Mouse (Mus musculus) lung, adult 2 months (tissue): ENCODE measurements around the gene Fyb2.

Source experiments
- CTCF ChIP-seq: fragments of 200-500 bp; IDR thresholded peaks from 2 replicates; pipeline ENCODE4 v1.5.1; 2011; ENCODE audit warnings: mild to moderate bottlenecking, low read length, control low read depth; ENCODE audit not compliant: insufficient read depth
- POLR2A ChIP-seq: fragments of 200-500 bp; IDR thresholded peaks from 2 replicates; pipeline ENCODE4 v1.6.1; 2011; ENCODE audit warnings: low read depth, mild to moderate bottlenecking, control low read depth, low read length, borderline replicate concordance; ENCODE audit errors: extremely low read depth

DNA sequence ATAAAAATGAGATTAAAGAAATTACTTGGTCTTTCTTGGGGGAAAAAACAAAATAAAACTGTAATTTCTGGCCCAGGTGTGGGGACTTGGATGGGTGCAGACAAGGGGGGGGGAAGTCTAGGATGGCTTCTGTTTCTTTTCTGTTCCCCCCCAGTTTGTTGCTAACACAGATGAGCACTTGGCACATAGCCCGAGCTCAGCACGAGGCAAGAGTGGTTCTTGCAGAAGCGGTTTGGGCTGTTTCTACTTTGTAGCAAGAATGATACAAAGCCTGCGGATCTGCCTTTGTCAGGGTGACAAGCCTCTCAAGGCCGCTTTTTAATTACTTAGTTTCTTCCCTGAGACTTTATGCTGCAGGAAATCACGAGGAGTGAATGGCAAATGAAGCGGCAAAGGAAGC lies 43.4 kb downstream of the Fyb2 start:
- TF ChIP-seq CTCF (no peak), POLR2A (no peak)
